Mouse (Mus musculus) intestine, postnatal 0 days (tissue): ENCODE measurements around the gene Chn2. TPM values are rescaled to one million over a fixed set of nuclear protein-coding genes. Genes with fewer than 3 reads are reported as not detected.

Source experiments
- ATAC-seq: fragments of 200-750 bp; cut with Nextera tagmentation; 2 replicates; pipeline ENCODE4 v1.8.0; 2017; ENCODE audit warnings: mild to moderate bottlenecking, moderate TSS enrichment, moderate library complexity
- H3K27ac ChIP-seq: fragments of 300-500 bp; sonication (generic); 2 replicates; pipeline ENCODE4 v1.5.1; 2014; ENCODE audit warnings: mild to moderate bottlenecking, low read depth, low read length, moderate library complexity
- H3K27me3 ChIP-seq: fragments of 300-500 bp; sonication (generic); replicated peaks from 2 replicates; pipeline ENCODE4 v1.6.1; 2014; ENCODE audit warnings: low read length, mixed read lengths; ENCODE audit not compliant: control insufficient read depth, insufficient read depth
- H3K36me3 ChIP-seq: fragments of 300-500 bp; sonication (generic); 2 replicates; pipeline ENCODE4 v1.6.1; 2014; ENCODE audit warnings: mild to moderate bottlenecking, moderate library complexity; ENCODE audit not compliant: control insufficient read depth, insufficient read depth
- H3K4me1 ChIP-seq: fragments of 300-500 bp; sonication (generic); replicated peaks from 2 replicates; pipeline ENCODE4 v1.6.1; 2014; ENCODE audit warnings: antibody characterized with exemption, low read length, mixed read lengths; ENCODE audit not compliant: control insufficient read depth, insufficient read depth
- H3K4me2 ChIP-seq: fragments of 300-500 bp; sonication (generic); replicated peaks from 2 replicates; pipeline ENCODE4 v1.6.1; 2014; ENCODE audit warnings: low read depth, mild to moderate bottlenecking, moderate library complexity
- H3K4me3 ChIP-seq: fragments of 300-500 bp; sonication (generic); 2 replicates; pipeline ENCODE4 v1.5.1; 2014; ENCODE audit warnings: low read depth, low read length
- H3K9ac ChIP-seq: fragments of 300-500 bp; sonication (generic); 2 replicates; pipeline ENCODE4 v1.6.1; 2014; ENCODE audit warnings: mild to moderate bottlenecking, low read depth, low read length
- H3K9me3 ChIP-seq: fragments of 300-500 bp; sonication (generic); 2 replicates; pipeline ENCODE4 v1.6.1; 2016; ENCODE audit warnings: mixed run types; ENCODE audit not compliant: control insufficient read depth
- CTCF ChIP-seq: sonication (generic); IDR thresholded peaks from 2 replicates; pipeline ENCODE4 v1.5.1; 2016; ENCODE audit warnings: low read depth, mild to moderate bottlenecking, control low read depth, antibody characterized with exemption, moderate library complexity
- WGBS: fragments of 180-500 bp; shearing (Covaris S2); extraction: QIAGEN DNeasy Blood & Tissue Kit; methylation state at CpG from one replicate; pipeline ENCODE4 v1.1.7; 2014; 5-methylcytosine and 5-hydroxymethylcytosine counted together
- polyA plus RNA-seq: library from polyadenylated mRNA; unstranded; fragments of >200 nt; fragmentation: Nextera tagmentation; extraction: Ambion mirVana; gene quantifications from 2 replicates; pipeline ENCODE4 v1.2.1, GENCODE M21; 2015

The Chn2 gene
- polyA plus RNA-seq, 1 experiment from 2014 or later = 19.6 TPM

- H3K4me2 ChIP-seq = peak within 1 kb of the TSS; percentile 91
- no peak for TF ChIP-seq CTCF
- no peak for ATAC-seq
- no peaks in the 10 kb centered on the region; the same call in 1 of the 2 replicates for H3K4me1 ChIP-seq
- 38% methylated on average over 3 of the region's 3 CpGs for whole genome bisulfite sequencing
- no peaks in the 10 kb centered on the region for H3K9me3 ChIP-seq
- H3K27me3 ChIP-seq = no peaks in the 10 kb centered on the region
- peak within 1 kb of the TSS; percentile 68; the same call in 1 of the 2 replicates for H3K9ac ChIP-seq
- H3K27ac ChIP-seq = peak within 1 kb of the TSS; percentile 92
- H3K4me3 ChIP-seq = peak within 1 kb of the TSS; percentile 57
- H3K36me3 ChIP-seq = no peaks in the 10 kb centered on the region
Measured at GRCm38 (mm10) chr6:54325246-54325885, 286.0 kb downstream of the Chn2 start, which contains the start of gene Prr15. Gene Prr15, plus strand, starts transcription at chr6:54325835.

GRCm38 (mm10) chr6:54326671-54327625, 287.6 kb downstream of the Chn2 start:
- under 1% methylated on average over 53 of the region's 53 CpGs for WGBS
- TF ChIP-seq CTCF = no peak
- no peaks in the 10 kb centered on the region for H3K9me3 ChIP-seq

DNA sequence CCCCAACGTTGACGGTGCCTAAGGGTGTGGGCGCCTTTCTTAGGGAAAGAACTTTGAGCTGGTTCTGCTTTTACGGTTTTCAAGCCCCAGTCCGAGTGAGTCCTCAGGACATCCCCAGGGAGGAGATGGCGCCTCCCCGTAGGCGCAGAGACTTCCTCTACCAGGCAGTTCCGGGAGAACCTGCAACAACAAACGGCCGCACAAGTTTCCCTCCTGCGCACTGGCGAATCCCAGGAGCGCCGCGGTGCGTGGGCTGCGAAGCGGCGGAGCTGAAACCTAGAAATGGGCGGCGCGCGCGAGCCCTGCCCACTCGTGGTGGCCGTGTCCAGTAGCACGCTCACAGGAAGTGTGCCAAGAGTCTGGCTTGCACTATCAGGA, 288.3 kb downstream of the Chn2 start:
- H3K27ac ChIP-seq = peak overlapping the region; percentile 92
- ATAC-seq = peak; percentile 44
- peak overlapping the region; percentile 68 for H3K9ac ChIP-seq
- under 1% methylated on average over 28 of the region's 28 CpGs for WGBS
- H3K4me1 ChIP-seq = no peaks in the 10 kb centered on the region; the same call in none of the 2 replicates
- no peaks in the 10 kb centered on the region for H3K27me3 ChIP-seq
- H3K9me3 ChIP-seq = no peaks in the 10 kb centered on the region
- no peaks in the 10 kb centered on the region for H3K36me3 ChIP-seq
- H3K4me2 ChIP-seq = peak overlapping the region; percentile 91
- peak overlapping the region; percentile 57 for H3K4me3 ChIP-seq
- peak; percentile 40; the same call in 1 of the 2 replicates for TF ChIP-seq CTCF

More at GRCm38 (mm10) chr6:54326671-54327625, 287.6 kb downstream of the Chn2 start:
- H3K27ac ChIP-seq = peak overlapping the region; percentile 92
- H3K9ac ChIP-seq = peak overlapping the region; percentile 68
- H3K4me2 ChIP-seq = peak overlapping the region; percentile 91
- H3K27me3 ChIP-seq = no peaks in the 10 kb centered on the region
- H3K36me3 ChIP-seq = no peaks in the 10 kb centered on the region
- no peaks in the 10 kb centered on the region; the same call in 1 of the 2 replicates for H3K4me1 ChIP-seq
- peak overlapping the region; percentile 57 for H3K4me3 ChIP-seq
- ATAC-seq = peak; percentile 85

- no peaks in the 10 kb centered on the region for H3K27me3 ChIP-seq
- no peaks in the 10 kb centered on the region; the same call in none of the 2 replicates for H3K4me1 ChIP-seq
- 83% methylated on average over 5 of the region's 5 CpGs for WGBS
- H3K36me3 ChIP-seq = no peaks in the 10 kb centered on the region
- no peak overlapping the region for H3K4me3 ChIP-seq
- H3K4me2 ChIP-seq = peak overlapping the region; percentile 91
- TF ChIP-seq CTCF = no peak
- no peak for ATAC-seq
- H3K9me3 ChIP-seq = no peaks in the 10 kb centered on the region
- H3K27ac ChIP-seq = peak overlapping the region; percentile 92
- H3K9ac ChIP-seq = no peak overlapping the region
Measured at GRCm38 (mm10) chr6:54328783-54329182, 289.4 kb downstream of the Chn2 start.

DNA sequence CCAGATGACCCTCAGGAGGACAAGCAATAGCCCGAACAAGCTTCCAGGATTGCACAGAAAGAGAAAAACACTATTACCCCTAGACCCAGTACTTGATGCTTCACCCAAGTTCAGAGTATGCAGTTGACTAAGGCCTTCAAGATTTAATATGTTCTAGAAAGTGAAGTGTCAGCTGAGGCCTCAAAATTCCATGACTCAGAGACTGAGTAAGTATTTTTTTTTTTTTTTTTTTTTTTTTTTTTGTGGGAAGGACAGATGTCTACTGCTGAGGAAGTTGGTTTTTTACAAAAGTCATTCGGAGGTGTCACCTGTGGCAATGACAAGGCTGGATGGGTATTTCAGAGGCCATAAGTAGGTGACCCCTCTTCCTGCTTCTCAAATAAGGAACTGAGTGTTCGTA, 290.2 kb downstream of the Chn2 start:
- WGBS = 48% methylated on average over 3 of the region's 3 CpGs
- no peak overlapping the region for H3K9ac ChIP-seq
- no peak overlapping the region for H3K4me3 ChIP-seq
- TF ChIP-seq CTCF = no peak
- no peak for ATAC-seq
- no peaks in the 10 kb centered on the region; the same call in none of the 2 replicates for H3K4me1 ChIP-seq
- H3K36me3 ChIP-seq = no peaks in the 10 kb centered on the region; the same call in 1 of the 2 replicates
- H3K27me3 ChIP-seq = no peaks in the 10 kb centered on the region
- peak overlapping the region; percentile 43 for H3K4me2 ChIP-seq
- no peaks in the 10 kb centered on the region for H3K9me3 ChIP-seq
- H3K27ac ChIP-seq = peak overlapping the region; percentile 67

- 51% methylated on average over 10 of the region's 10 CpGs for WGBS
- Histone ChIP-seq H3K27ac (peak overlapping the region; percentile 67), H3K4me3 (0 out of 2 replicates have a peak overlapping the region, but pooled peaks have one; percentile 5), H3K27me3 (no peaks in the 10 kb centered on the region), H3K4me1 (no peaks in the 10 kb centered on the region; the same call in none of the 2 replicates), H3K9me3 (no peaks in the 10 kb centered on the region), H3K9ac (no peak overlapping the region), H3K36me3 (no peaks in the 10 kb centered on the region; the same call in 1 of the 2 replicates), H3K4me2 (peak overlapping the region; percentile 43)
- ATAC-seq = no peak
- no peak for TF ChIP-seq CTCF
Measured at GRCm38 (mm10) chr6:54330166-54330565, 290.8 kb downstream of the Chn2 start.
